Mouse (Mus musculus) heart, embryonic 14.5 days (tissue): ENCODE results near the gene Bbof1. TPM values are rescaled to one million over a fixed set of nuclear protein-coding genes. Genes with fewer than 3 reads are reported as not detected.

Experiments
- ATAC-seq: fragments of 200-750 bp; cut with Nextera tagmentation; 2 replicates; pipeline ENCODE4 v1.8.0; 2017; ENCODE audit warnings: low read depth, moderate TSS enrichment; ENCODE audit not compliant: insufficient number of reproducible peaks, insufficient read depth, low FRiP score
- H3K27ac ChIP-seq, 2 experiments: fragments of 200-500 bp in 1 of 2; fragments of 300-500 bp in 1 of 2; sonication (generic) in 1 of 2; replicated peaks in 1 of 2; 2 replicates each; pipeline ENCODE4 v1.5.1; 2012 to 2014; ENCODE audit warnings: low read depth in 2 of 2, low read length in 2 of 2, control low read depth in 1 of 2, mild to moderate bottlenecking in 1 of 2, mixed read lengths in 1 of 2; ENCODE audit not compliant: control insufficient read depth in 1 of 2, insufficient read depth in 1 of 2
- H3K27me3 ChIP-seq: fragments of 300-500 bp; sonication (generic); 2 replicates; pipeline ENCODE4 v1.6.1; 2014; ENCODE audit warnings: mild to moderate bottlenecking, low read length, control low read depth; ENCODE audit not compliant: control insufficient read depth, insufficient read depth
- H3K36me3 ChIP-seq: fragments of 300-500 bp; sonication (generic); 2 replicates; pipeline ENCODE4 v1.6.1; 2014; ENCODE audit warnings: mild to moderate bottlenecking, control low read depth, low read length, mixed read lengths; ENCODE audit not compliant: control insufficient read depth, insufficient read depth
- H3K4me1 ChIP-seq, 2 experiments: fragments of 200-500 bp in 1 of 2; fragments of 300-500 bp in 1 of 2; sonication (generic) in 1 of 2; 2 replicates each; pipeline ENCODE4 v1.6.1; 2012 to 2014; ENCODE audit warnings: low read length in 2 of 2, control low read depth in 1 of 2, mixed read lengths in 1 of 2; ENCODE audit not compliant: control insufficient read depth in 2 of 2, insufficient read depth in 2 of 2
- H3K4me2 ChIP-seq: fragments of 300-500 bp; sonication (generic); 2 replicates; pipeline ENCODE4 v1.6.1; 2014; ENCODE audit warnings: mild to moderate bottlenecking, low read length
- H3K4me3 ChIP-seq, 2 experiments: fragments of 200-500 bp in 1 of 2; fragments of 300-500 bp in 1 of 2; sonication (generic) in 1 of 2; 2 replicates each; pipeline ENCODE4 v1.5.1; 2012 to 2014; ENCODE audit warnings: low read length in 2 of 2, mild to moderate bottlenecking in 2 of 2, control low read depth in 1 of 2, low read depth in 1 of 2, moderate library complexity in 1 of 2; ENCODE audit not compliant: control insufficient read depth in 1 of 2, insufficient read depth in 1 of 2
- H3K9ac ChIP-seq: fragments of 300-500 bp; sonication (generic); 2 replicates; pipeline ENCODE4 v1.6.1; 2014; ENCODE audit warnings: mild to moderate bottlenecking, low read length
- H3K9me3 ChIP-seq: fragments of 300-500 bp; sonication (generic); 2 replicates; pipeline ENCODE4 v1.6.1; 2016; ENCODE audit warnings: low read length, control low read depth; ENCODE audit not compliant: control insufficient read depth
- WGBS: fragments of 180-500 bp; shearing (Covaris S2); extraction: QIAGEN DNeasy Blood & Tissue Kit; methylation state at CpG from one replicate; pipeline ENCODE4 v1.1.7; 2014; 5-methylcytosine and 5-hydroxymethylcytosine counted together
- polyA plus RNA-seq: library from polyadenylated mRNA; unstranded; fragments of >200 nt; fragmentation: Nextera tagmentation; extraction: Ambion mirVana; gene quantifications from 2 replicates; pipeline ENCODE4 v1.2.1, GENCODE M21; 2014

Gene Bbof1
- polyA plus RNA-seq, 1 experiment from 2014 or later = 1.7 TPM

GRCm38 (mm10) chr12:84392681-84393080 lies 16.2 kb upstream of the Bbof1 start:
- Histone ChIP-seq H3K4me2 (no peak overlapping the region), H3K9me3 (no peaks in the 10 kb centered on the region), H3K27me3 (no peaks in the 10 kb centered on the region), H3K4me3 (no peak overlapping the region), H3K27ac (no peak overlapping the region), H3K9ac (no peak overlapping the region), H3K4me1 (peaks cover 3 to 10% of the 10 kb centered on the region in 2 experiments; a peak in 3 of 4 replicates), H3K36me3 (peaks cover 26% of the 10 kb centered on the region)
- WGBS = 96% methylated on average over 4 of the region's 4 CpGs
- no peak for ATAC-seq

- no peak overlapping the region for H3K27ac ChIP-seq
- no peak for ATAC-seq
- H3K4me3 ChIP-seq = no peak overlapping the region
- peaks cover 24% of the 10 kb centered on the region for H3K36me3 ChIP-seq
- no peaks in the 10 kb centered on the region for H3K9me3 ChIP-seq
- 82% methylated on average over 5 of the region's 5 CpGs for WGBS
- H3K27me3 ChIP-seq = no peaks in the 10 kb centered on the region
- H3K4me2 ChIP-seq = no peak overlapping the region
- no peak overlapping the region for H3K9ac ChIP-seq
- H3K4me1 ChIP-seq = peaks cover 3 to 10% of the 10 kb centered on the region in 2 experiments; a peak in 3 of 4 replicates
These were observed 15.0 kb upstream of the Bbof1 start for GRCm38 (mm10) chr12:84393847-84394246.

- WGBS = 87% methylated on average over 14 of the region's 14 CpGs
- no peaks in the 10 kb centered on the region for H3K4me1 ChIP-seq
- no peaks in the 10 kb centered on the region for H3K27me3 ChIP-seq
- H3K9me3 ChIP-seq = no peaks in the 10 kb centered on the region
- no peak for ATAC-seq
- no peak overlapping the region for H3K4me2 ChIP-seq
- no peak overlapping the region for H3K9ac ChIP-seq
- peaks cover 24% of the 10 kb centered on the region for H3K36me3 ChIP-seq
- no peak overlapping the region for H3K4me3 ChIP-seq
- no peak overlapping the region for H3K27ac ChIP-seq
These were observed 11.8 kb upstream of the Bbof1 start for GRCm38 (mm10) chr12:84396947-84397679.

GRCm38 (mm10) chr12:84397685-84398084 lies 11.2 kb upstream of the Bbof1 start:
- Histone ChIP-seq H3K36me3 (peaks cover 24% of the 10 kb centered on the region), H3K27ac (no peak overlapping the region), H3K4me1 (no peaks in the 10 kb centered on the region), H3K27me3 (no peaks in the 10 kb centered on the region), H3K4me3 (no peak overlapping the region), H3K9me3 (no peaks in the 10 kb centered on the region), H3K9ac (no peak overlapping the region), H3K4me2 (no peak overlapping the region)
- ATAC-seq = no peak

GRCm38 (mm10) chr12:84398629-84399028 lies 10.2 kb upstream of the Bbof1 start:
- H3K36me3 ChIP-seq = peaks cover 20% of the 10 kb centered on the region
- peaks cover 0 to 5% of the 10 kb centered on the region in 2 experiments; a peak in 2 of 4 replicates for H3K4me1 ChIP-seq
- H3K27me3 ChIP-seq = no peaks in the 10 kb centered on the region
- H3K9ac ChIP-seq = no peak overlapping the region
- no peaks in the 10 kb centered on the region for H3K9me3 ChIP-seq
- H3K4me2 ChIP-seq = no peak overlapping the region
- ATAC-seq = no peak
- no peak overlapping the region for H3K4me3 ChIP-seq
- WGBS = 84% methylated on average over 5 of the region's 5 CpGs
- H3K27ac ChIP-seq = no peak overlapping the region

- Histone ChIP-seq H3K36me3 (peaks cover 20% of the 10 kb centered on the region), H3K4me1 (peaks cover 0 to 5% of the 10 kb centered on the region in 2 experiments; a peak in 2 of 4 replicates), H3K4me2 (no peak overlapping the region), H3K9ac (no peak overlapping the region), H3K4me3 (no peak overlapping the region), H3K27me3 (no peaks in the 10 kb centered on the region), H3K27ac (no peak overlapping the region), H3K9me3 (no peaks in the 10 kb centered on the region)
- no peak for ATAC-seq
- 82% methylated on average over 9 of the region's 9 CpGs for WGBS
These were observed 9.7 kb upstream of the Bbof1 start for GRCm38 (mm10) chr12:84399135-84399534.

- ATAC-seq = no peak
- WGBS = 73% methylated on average over 9 of the region's 9 CpGs
- no peak overlapping the region for H3K9ac ChIP-seq
- no peak overlapping the region for H3K4me2 ChIP-seq
- H3K4me1 ChIP-seq = peaks cover 0 to 5% of the 10 kb centered on the region in 2 experiments; a peak in 2 of 4 replicates
- no peak overlapping the region for H3K4me3 ChIP-seq
- no peaks in the 10 kb centered on the region for H3K9me3 ChIP-seq
- H3K27ac ChIP-seq = no peak overlapping the region
- peaks cover 20% of the 10 kb centered on the region for H3K36me3 ChIP-seq
- no peaks in the 10 kb centered on the region for H3K27me3 ChIP-seq
These were observed 9.2 kb upstream of the Bbof1 start for GRCm38 (mm10) chr12:84399663-84400062.

GRCm38 (mm10) chr12:84400068-84400467 lies 8.8 kb upstream of the Bbof1 start:
- WGBS = 63% methylated on average over 3 of the region's 3 CpGs
- Histone ChIP-seq H3K36me3 (peaks cover 20% of the 10 kb centered on the region), H3K9me3 (no peaks in the 10 kb centered on the region), H3K27ac (no peak overlapping the region), H3K4me3 (no peak overlapping the region), H3K9ac (no peak overlapping the region), H3K4me1 (peaks cover 0 to 5% of the 10 kb centered on the region in 2 experiments; a peak in 2 of 4 replicates), H3K27me3 (no peaks in the 10 kb centered on the region), H3K4me2 (no peak overlapping the region)
- ATAC-seq = no peak
